ENCODE assay signal across 9 mouse cellular contexts in the genomic region with DNA sequence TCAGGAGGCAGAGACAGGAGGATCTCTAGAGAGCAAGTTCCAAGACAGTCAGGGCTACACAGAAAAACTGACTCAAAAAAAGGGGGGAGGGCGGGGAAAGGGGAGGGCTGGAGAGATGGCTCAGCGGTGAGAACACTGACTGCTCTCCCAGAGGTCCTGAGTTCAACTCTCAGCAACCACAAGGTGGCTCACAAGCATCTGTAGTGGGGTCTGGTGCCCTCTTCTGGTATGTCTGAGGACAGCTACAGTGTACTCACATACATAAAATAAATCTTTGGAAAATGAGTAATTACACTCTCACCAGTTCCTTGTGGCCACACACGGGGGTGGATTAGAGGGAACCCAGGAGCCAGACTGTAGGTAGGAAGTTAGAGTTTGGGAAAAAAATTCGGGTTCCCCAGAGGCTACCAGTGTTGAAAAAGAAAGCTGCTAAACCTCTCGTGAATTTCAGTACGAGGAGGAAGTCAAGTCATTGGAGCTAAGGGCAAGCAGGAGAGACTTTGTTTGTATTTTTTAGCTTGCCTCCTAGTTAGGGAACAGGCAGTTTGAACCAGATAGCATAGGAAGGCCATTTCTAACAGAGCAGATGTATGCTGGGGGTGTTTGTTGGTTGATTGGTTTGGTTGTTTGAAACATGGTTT. TPM values are rescaled to one million over a fixed set of nuclear protein-coding genes. Genes with fewer than 3 reads are reported as not detected.
DNase-seq lines count a peak whose midpoint lies in the region; ATAC-seq and TF ChIP-seq lines count a peak whose summit lies in the region.
"Had no signal": no experiment of that assay in that cellular context is flagged by ENCODE, and none has a peak within 500 bp of the region (broad histone marks: within the 10 kb centered on the region; RNA-seq: fewer than 3 reads in every experiment).

No protein-coding gene starts in this region.

- no peaks in the 10 kb centered on the region for H3K27me3 ChIP-seq in lung, embryonic 14.5 days (ENCODE audit: insufficient read depth, low read length)
- H3K27me3 ChIP-seq in splenic B cell, adult 2 months (ENCODE audit: control insufficient read depth, insufficient read depth, low read length, poor library complexity, severe bottlenecking), result no peaks in the 10 kb centered on the region

- no peak overlapping the region for H3K4me3 ChIP-seq in lung, embryonic 14.5 days (ENCODE audit: low read depth, low read length)
- peak overlapping the region; percentile 11; the same call in 1 of the 2 replicates for H3K4me3 ChIP-seq in bone marrow macrophage, adult 2 months (ENCODE audit: insufficient read depth, low read length)

- H3K27ac ChIP-seq in lung, embryonic 14.5 days (ENCODE audit: low read depth), result no peak overlapping the region
- peak overlapping the region; percentile 84 for H3K27ac ChIP-seq in bone marrow macrophage, adult 2 months (ENCODE audit: insufficient read depth, low read depth, low read length)

- 65% methylated on average over 6 of the region's 6 CpGs for whole genome bisulfite sequencing in lung, embryonic 14.5 days

- peak; percentile 62 for TF ChIP-seq CTCF in lung, embryonic 14.5 days (IDR thresholded peaks at IDR 0.05; ENCODE audit: low read depth)
- TF ChIP-seq CTCF in bone marrow macrophage, adult 2 months (IDR thresholded peaks at IDR 0.05; ENCODE audit: low read depth, low read length), result peak; percentile 91

- H3K9me3 ChIP-seq in lung, embryonic 14.5 days (ENCODE audit: low read depth, low read length), result no peaks in the 10 kb centered on the region

- no peak overlapping the region for H3K4me2 ChIP-seq in lung, embryonic 14.5 days

- no peak overlapping the region for H3K9ac ChIP-seq in lung, embryonic 14.5 days

- peak; percentile 34 for DNase-seq in cerebellum, adult 11-12 months
- no peak for DNase-seq in cerebellum, postnatal 25 days
- peak; percentile 34 for DNase-seq in lung, embryonic 14.5 days
- no peak for DNase-seq in lung, postnatal 25 days (ENCODE audit: low spot score)
- DNase-seq in splenic B cell, adult 2 months (ENCODE audit: low read depth, low spot score), result peak; percentile 78
- DNase-seq in left cerebral cortex, postnatal 4 days, result no peak
- no peak for DNase-seq in yolk sac, embryonic 10.5 days (ENCODE audit: low spot score)
- DNase-seq: kidney, adult 18-20 months had no signal

- peaks cover 19% of the 10 kb centered on the region for H3K4me1 ChIP-seq in lung, embryonic 14.5 days (ENCODE audit: insufficient read depth)
- H3K4me1 ChIP-seq in bone marrow macrophage, adult 2 months (ENCODE audit: control insufficient read depth, insufficient read depth, low read length), result peaks cover 32% of the 10 kb centered on the region

- intact Hi-C loops in left cerebral cortex, postnatal 4 days (cut with DNase I), result loop anchor here (5.0 kb wide), 2 partner anchors 44 to 59 kb away; no protein-coding TSS in a partner anchor

- peaks cover 18% of the 10 kb centered on the region; the same call in 1 of the 2 replicates for H3K36me3 ChIP-seq in lung, embryonic 14.5 days (ENCODE audit: insufficient read depth)
- H3K36me3 ChIP-seq in splenic B cell, adult 2 months (ENCODE audit: control insufficient read depth, insufficient read depth, low read length, poor library complexity, severe bottlenecking), result no peaks in the 10 kb centered on the region

- TF ChIP-seq POLR2A in bone marrow macrophage, adult 2 months (IDR thresholded peaks at IDR 0.05; ENCODE audit: borderline replicate concordance, low read depth, low read length), result no peak

- ATAC-seq in lung, embryonic 14.5 days (ENCODE audit: insufficient read depth), result no peak

RNA-seq across cellular contexts. Expression of a gene that starts 9.8 kb away (rescaled TPM):
- 1,512 and 1,564 TPM in 2 replicates for polyA plus RNA-seq in lung, embryonic 14.5 days (2014; fragmentation: Nextera tagmentation; extraction: Ambion mirVana)
- 586 and 617 TPM in 2 replicates for polyA plus RNA-seq in bone marrow macrophage, adult 2 months (2012; ENCODE audit: insufficient read depth, insufficient read length, missing spikeins)
- 1,000 to 10,000 TPM; 1,680 to 1,682 TPM for total RNA-seq in left cerebral cortex, postnatal 4 days (2021)

RNA-seq across cellular contexts. Expression of a gene that starts 16.6 kb away (rescaled TPM):
- polyA plus RNA-seq in lung, embryonic 14.5 days (2014; fragmentation: Nextera tagmentation; extraction: Ambion mirVana), result 75.4 and 82.2 TPM in 2 replicates
- polyA plus RNA-seq in bone marrow macrophage, adult 2 months (2012; ENCODE audit: insufficient read depth, insufficient read length, missing spikeins), result 88.6 and 93.9 TPM in 2 replicates
- 10 to 100 TPM; 68.8 to 69.9 TPM for total RNA-seq in left cerebral cortex, postnatal 4 days (2021)

RNA-seq across cellular contexts. Expression of a gene that starts 19.1 kb away (rescaled TPM):
- not detected in 2 replicates for polyA plus RNA-seq in lung, embryonic 14.5 days (2014; fragmentation: Nextera tagmentation; extraction: Ambion mirVana)
- not detected in 2 replicates for polyA plus RNA-seq in bone marrow macrophage, adult 2 months (2012; ENCODE audit: insufficient read depth, insufficient read length, missing spikeins)
- total RNA-seq in left cerebral cortex, postnatal 4 days (2021), result not detected

RNA-seq across cellular contexts. Expression of a gene that starts 19.2 kb away (rescaled TPM):
- 130 and 137 TPM in 2 replicates for polyA plus RNA-seq in lung, embryonic 14.5 days (2014; fragmentation: Nextera tagmentation; extraction: Ambion mirVana)
- 73.7 and 83.1 TPM in 2 replicates for polyA plus RNA-seq in bone marrow macrophage, adult 2 months (2012; ENCODE audit: insufficient read depth, insufficient read length, missing spikeins)
- 10 to 100 TPM; 39.2 to 40.2 TPM for total RNA-seq in left cerebral cortex, postnatal 4 days (2021)

RNA-seq across cellular contexts. Expression of a gene that starts 27.3 kb away (rescaled TPM):
- 2.3 and 3.1 TPM in 2 replicates for polyA plus RNA-seq in lung, embryonic 14.5 days (2014; fragmentation: Nextera tagmentation; extraction: Ambion mirVana)
- 27.0 and 30.8 TPM in 2 replicates for polyA plus RNA-seq in bone marrow macrophage, adult 2 months (2012; ENCODE audit: insufficient read depth, insufficient read length, missing spikeins)
- total RNA-seq in left cerebral cortex, postnatal 4 days (2021), result 1 to 10 TPM; 2.4 to 2.7 TPM

Comparison
In these comparisons a context has a peak if more than half of its experiments do, and no peak if none do; other contexts are left out.
1. DNase-seq: peak in cerebellum, adult 11-12 months (single experiment), lung, embryonic 14.5 days (single experiment) and splenic B cell, adult 2 months (single experiment); none in cerebellum, postnatal 25 days (0 of 2), lung, postnatal 25 days (single experiment), left cerebral cortex, postnatal 4 days (single experiment) and yolk sac, embryonic 10.5 days (single experiment).